Mouse (Mus musculus): ENCODE results near the gene Fthl17e.
"Not testable (repeated sequence)": the region's sequence is repeated elsewhere in the genome, so short reads cannot be mapped to it uniquely, and the experiment has no call there.

The Fthl17e gene

GRCm38 (mm10) chrX:9033193-9033592, at the start of gene Fthl17e:
Fthl17e (plus strand) TSS chrX:9033493.
- not testable (repeated sequence) for DNase-seq (ENCODE audit: low read depth, low spot score)

DNA sequence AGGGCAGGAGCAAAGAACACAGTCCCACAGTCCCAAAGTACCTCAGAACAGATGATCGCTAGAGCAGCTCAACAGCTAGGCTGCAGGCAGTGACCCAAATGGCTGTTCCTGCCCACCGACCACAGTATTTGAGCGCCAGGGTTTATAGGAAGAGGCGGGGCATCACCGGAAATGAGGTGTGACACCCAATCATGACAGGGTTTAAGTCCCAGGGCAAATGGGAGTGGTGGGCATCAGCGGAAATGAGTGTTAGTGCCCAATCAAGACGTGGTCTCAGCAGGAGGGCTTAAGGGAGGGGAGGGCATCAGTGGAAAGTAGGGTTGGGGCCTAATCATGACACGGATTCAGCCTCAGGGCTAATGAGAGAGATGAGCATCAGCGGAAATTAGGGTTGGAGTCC, 46.6 kb upstream of the Fthl17e start, which contains the start of gene Fthl17d:
Gene Fthl17d, minus strand, starts transcription at position 101 of the 400 bp plus-strand sequence.
- DNase-seq (ENCODE audit: low read depth, low spot score), result not testable (repeated sequence)

DNA sequence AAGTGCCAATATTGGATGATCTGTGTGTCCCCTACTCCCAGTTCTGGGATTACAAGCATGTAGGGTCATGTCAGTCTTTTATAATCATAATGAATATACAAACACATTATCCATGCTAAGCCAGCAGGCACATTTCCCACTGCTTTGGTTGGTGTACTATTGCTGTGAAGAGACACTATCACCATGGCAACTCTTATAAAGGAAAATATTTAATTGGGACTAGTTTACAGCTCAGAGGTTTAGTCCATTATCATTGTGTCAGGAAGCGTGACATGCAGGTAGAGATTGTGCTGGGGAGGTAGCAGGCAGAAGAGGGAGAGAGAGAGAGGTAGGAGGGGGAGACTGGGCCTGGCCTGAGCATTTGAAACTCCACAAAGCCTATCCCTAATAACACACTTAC, 17.2 kb upstream of the Fthl17e start:
- DNase-seq (ENCODE audit: low read depth, low spot score), result no peak

DNA sequence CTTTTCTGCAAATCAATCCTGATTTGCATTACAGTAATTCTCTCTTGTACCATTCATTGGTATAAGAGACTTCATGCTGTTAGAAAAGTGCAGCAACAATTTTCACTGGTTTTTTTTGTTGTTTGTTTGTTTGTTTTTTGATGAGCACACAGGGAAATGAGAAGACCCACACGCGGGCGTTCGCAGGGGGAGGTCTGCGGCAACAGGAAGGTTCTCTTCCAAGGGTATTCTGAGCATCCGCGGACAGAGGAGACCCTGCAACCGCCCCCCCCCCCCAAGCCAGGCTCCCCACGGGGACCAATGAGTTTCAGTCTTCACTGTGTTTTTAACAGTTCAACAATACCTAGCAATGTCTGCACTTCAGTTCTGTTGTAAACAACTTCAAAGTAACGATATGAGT, 13.8 kb upstream of the Fthl17e start:
- DNase-seq (ENCODE audit: low read depth, low spot score), result no peak

DNA sequence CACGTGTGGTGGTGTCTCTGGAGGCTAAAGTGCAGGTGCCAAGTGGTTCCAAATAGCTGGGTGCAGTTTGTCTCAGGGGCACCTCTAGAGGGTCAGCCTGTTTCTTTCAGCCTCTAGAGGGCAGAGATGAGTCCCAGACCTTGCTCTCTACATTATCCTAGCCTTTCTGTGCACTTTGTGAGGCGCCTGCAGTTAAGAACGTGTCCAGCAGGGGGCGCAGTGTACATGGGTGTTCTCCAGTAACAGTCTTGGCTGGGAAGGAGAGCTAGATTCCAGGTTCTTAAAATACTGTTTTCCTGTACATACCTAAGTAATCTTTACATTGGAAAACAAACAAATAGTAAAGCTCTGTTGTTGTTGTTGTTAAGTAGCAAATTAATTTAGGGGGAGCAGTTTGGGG, 8.3 kb downstream of the Fthl17e start:
- not testable (repeated sequence) for DNase-seq (ENCODE audit: low read depth, low spot score)

DNA sequence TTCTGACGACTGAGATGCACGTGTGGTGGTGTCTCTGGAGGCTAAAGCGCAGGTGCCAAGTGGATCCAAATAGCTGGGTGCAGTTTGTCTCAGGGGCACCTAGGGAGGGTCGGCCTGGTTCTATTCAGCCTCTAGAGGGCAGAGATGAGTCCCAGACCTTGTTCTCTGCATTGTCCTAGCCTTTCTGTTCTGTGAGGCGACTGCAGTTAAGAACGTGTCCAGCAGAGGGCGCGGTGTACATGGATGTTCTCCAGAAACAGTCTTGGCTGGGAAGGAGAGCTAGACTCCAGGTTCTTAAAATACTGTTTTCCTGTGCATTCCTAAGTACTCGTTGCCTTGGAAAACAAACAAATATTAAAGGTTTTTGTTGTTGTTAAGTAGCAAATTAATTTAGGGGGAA, 27.7 kb downstream of the Fthl17e start:
- DNase-seq (ENCODE audit: low read depth, low spot score), result not testable (repeated sequence)

GRCm38 (mm10) chrX:9062101-9062500, 28.8 kb downstream of the Fthl17e start:
- no peak for DNase-seq (ENCODE audit: low read depth, low spot score)

GRCm38 (mm10) chrX:9062715-9063114, 29.4 kb downstream of the Fthl17e start, which contains the start of gene Fthl17f:
Fthl17f (plus strand) TSS chrX:9063015.
- DNase-seq (ENCODE audit: low read depth, low spot score), result not testable (repeated sequence)

DNA sequence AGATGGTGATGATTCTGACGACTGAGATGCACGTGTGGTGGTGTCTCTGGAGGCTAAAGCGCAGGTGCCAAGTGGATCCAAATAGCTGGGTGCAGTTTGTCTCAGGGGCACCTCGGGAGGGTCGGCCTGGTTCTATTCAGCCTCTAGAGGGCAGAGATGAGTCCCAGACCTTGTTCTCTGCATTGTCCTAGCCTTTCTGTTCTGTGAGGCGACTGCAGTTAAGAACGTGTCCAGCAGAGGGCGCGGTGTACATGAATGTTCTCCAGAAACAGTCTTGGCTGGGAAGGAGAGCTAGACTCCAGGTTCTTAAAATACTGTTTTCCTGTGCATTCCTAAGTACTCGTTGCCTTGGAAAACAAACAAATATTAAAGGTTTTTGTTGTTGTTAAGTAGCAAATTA, 44.4 kb downstream of the Fthl17e start:
- DNase-seq (ENCODE audit: low read depth, low spot score), result not testable (repeated sequence)
